Comparison of ENCODE assay signal across 9 mouse cellular contexts in genomic region chr2:153483118-153483983, GRCm38 (mm10). TPM values are rescaled to one million over a fixed set of nuclear protein-coding genes. Genes with fewer than 3 reads are reported as not detected.
A peak's percentile ranks its signal among the peaks of the same experiment; 100 is the strongest.
DNase-seq lines count a peak whose midpoint lies in the region; ATAC-seq and TF ChIP-seq lines count a peak whose summit lies in the region.
"Had no signal": no experiment of that assay in that cellular context is flagged by ENCODE, and none has a peak within 500 bp of the region (broad histone marks: within the 10 kb centered on the region; RNA-seq: fewer than 3 reads in every experiment).

No protein-coding gene starts in this region.

- H3K9me3 ChIP-seq in forebrain, embryonic 13.5 days (replicated peaks) = no peaks in the 10 kb centered on the region
- no peaks in the 10 kb centered on the region for H3K9me3 ChIP-seq in intestine, embryonic 15.5 days
- H3K9me3 ChIP-seq in limb, embryonic 12.5 days = no peaks in the 10 kb centered on the region
- H3K9me3 ChIP-seq in midbrain, embryonic 16.5 days (replicated peaks; ENCODE audit: control insufficient read depth, low read length, poor library complexity, severe bottlenecking) = no peaks in the 10 kb centered on the region
- H3K9me3 ChIP-seq in stomach, postnatal 0 days (ENCODE audit: control insufficient read depth, low read length) = no peaks in the 10 kb centered on the region

- no peaks in the 10 kb centered on the region for H3K36me3 ChIP-seq in forebrain, embryonic 13.5 days (ENCODE audit: poor library complexity, severe bottlenecking)
- H3K36me3 ChIP-seq in intestine, embryonic 15.5 days = no peaks in the 10 kb centered on the region
- H3K36me3 ChIP-seq in limb, embryonic 12.5 days = no peaks in the 10 kb centered on the region
- no peaks in the 10 kb centered on the region for H3K36me3 ChIP-seq in midbrain, embryonic 16.5 days (ENCODE audit: control insufficient read depth, insufficient read depth, low read length)
- H3K36me3 ChIP-seq in stomach, postnatal 0 days (ENCODE audit: control insufficient read depth, insufficient read depth, low read length) = no peaks in the 10 kb centered on the region

- peak overlapping the region; percentile 48 for H3K4me2 ChIP-seq in forebrain, embryonic 13.5 days
- 0 out of 2 replicates have a peak overlapping the region, but pooled peaks have one; percentile 19 for H3K4me2 ChIP-seq in intestine, embryonic 15.5 days (replicated peaks)
- H3K4me2 ChIP-seq in limb, embryonic 12.5 days = peak overlapping the region; percentile 35
- H3K4me2 ChIP-seq in midbrain, embryonic 16.5 days (ENCODE audit: low read length) = peak overlapping the region; percentile 41
- peak overlapping the region; percentile 5; the same call in 1 of the 2 replicates for H3K4me2 ChIP-seq in stomach, postnatal 0 days (replicated peaks; ENCODE audit: low read depth)

- H3K27ac ChIP-seq in forebrain, embryonic 13.5 days = peak overlapping the region; percentile 98
- H3K27ac ChIP-seq in intestine, embryonic 15.5 days = no peak overlapping the region
- H3K27ac ChIP-seq in limb, embryonic 12.5 days = 0 out of 2 replicates have a peak overlapping the region, but pooled peaks have one; percentile 29
- peak overlapping the region; percentile 84 for H3K27ac ChIP-seq in midbrain, embryonic 16.5 days (ENCODE audit: low read length)
- H3K27ac ChIP-seq in stomach, postnatal 0 days (replicated peaks) = no peak overlapping the region
- H3K27ac ChIP-seq: macrophage had no signal

- no peaks in the 10 kb centered on the region for H3K27me3 ChIP-seq in forebrain, embryonic 13.5 days
- no peaks in the 10 kb centered on the region for H3K27me3 ChIP-seq in intestine, embryonic 15.5 days (replicated peaks)
- H3K27me3 ChIP-seq in limb, embryonic 12.5 days = peaks cover 27% of the 10 kb centered on the region
- no peaks in the 10 kb centered on the region for H3K27me3 ChIP-seq in midbrain, embryonic 16.5 days (ENCODE audit: control insufficient read depth, insufficient read depth, low read depth, low read length)
- H3K27me3 ChIP-seq in stomach, postnatal 0 days (ENCODE audit: control insufficient read depth, insufficient read depth, low read length) = no peaks in the 10 kb centered on the region

- peak overlapping the region; percentile 54 for H3K9ac ChIP-seq in forebrain, embryonic 13.5 days
- H3K9ac ChIP-seq in intestine, embryonic 15.5 days = 0 out of 2 replicates have a peak overlapping the region, but pooled peaks have one; percentile 20
- no peak overlapping the region; the same call in 1 of the 2 replicates for H3K9ac ChIP-seq in limb, embryonic 12.5 days (replicated peaks)
- peak overlapping the region; percentile 36 for H3K9ac ChIP-seq in midbrain, embryonic 16.5 days (ENCODE audit: low read depth, low read length)
- no peak overlapping the region; the same call in 1 of the 2 replicates for H3K9ac ChIP-seq in stomach, postnatal 0 days (ENCODE audit: low read length)

- peak; percentile 75 for ATAC-seq in forebrain, embryonic 13.5 days
- peak; percentile 40; the same call in 1 of the 2 replicates for ATAC-seq in intestine, embryonic 15.5 days
- ATAC-seq in limb, embryonic 12.5 days (ENCODE audit: insufficient number of reproducible peaks, insufficient read depth, low FRiP score, low TSS enrichment, low read depth) = no peak; the same call in 1 of the 2 replicates
- peak; percentile 62 for ATAC-seq in midbrain, embryonic 16.5 days
- no peak for ATAC-seq in stomach, postnatal 0 days (ENCODE audit: low FRiP score, low TSS enrichment)

- peaks cover 45% of the 10 kb centered on the region for H3K4me1 ChIP-seq in forebrain, embryonic 13.5 days
- H3K4me1 ChIP-seq in intestine, embryonic 15.5 days (replicated peaks) = peaks cover 10% of the 10 kb centered on the region
- H3K4me1 ChIP-seq in limb, embryonic 12.5 days (replicated peaks) = peaks cover 15% of the 10 kb centered on the region
- H3K4me1 ChIP-seq in midbrain, embryonic 16.5 days (ENCODE audit: control insufficient read depth, insufficient read depth, low read length) = peaks cover 25% of the 10 kb centered on the region
- H3K4me1 ChIP-seq in stomach, postnatal 0 days (replicated peaks; ENCODE audit: control insufficient read depth, insufficient read depth) = no peaks in the 10 kb centered on the region

- DNase-seq in left cerebral cortex, adult 18-20 months (ENCODE audit: low spot score in 2 of 2) = peak; percentile 71
- no peak for DNase-seq in left cerebral cortex, adult 9 months (ENCODE audit: low spot score in 2 of 2)
- peak; percentile 75 for DNase-seq in cerebellum, adult 11-12 months
- DNase-seq in stomach, postnatal 0 days (ENCODE audit: low spot score) = peak; percentile 64

- TF ChIP-seq EP300 in stomach, postnatal 0 days (optimal IDR thresholded peaks at IDR 0.05) = no peak

- H3K4me3 ChIP-seq in forebrain, embryonic 13.5 days = peak overlapping the region; percentile 7; the same call in 1 of the 2 replicates
- H3K4me3 ChIP-seq in intestine, embryonic 15.5 days (replicated peaks) = no peak overlapping the region
- H3K4me3 ChIP-seq in limb, embryonic 12.5 days (replicated peaks) = 0 out of 2 replicates have a peak overlapping the region, but pooled peaks have one; percentile 1
- peak overlapping the region; percentile 13; the same call in 1 of the 2 replicates for H3K4me3 ChIP-seq in midbrain, embryonic 16.5 days (ENCODE audit: low read depth, low read length)
- no peak overlapping the region for H3K4me3 ChIP-seq in stomach, postnatal 0 days (ENCODE audit: low read depth, low read length)

- 6% methylated on average over 20 of the region's 20 CpGs for WGBS in forebrain, embryonic 13.5 days
- WGBS in intestine, embryonic 15.5 days = 25% methylated on average over 20 of the region's 20 CpGs
- 11% methylated on average over 20 of the region's 20 CpGs for WGBS in limb, embryonic 12.5 days
- WGBS in midbrain, embryonic 16.5 days = 8% methylated on average over 18 of the region's 20 CpGs
- 17% methylated on average over 20 of the region's 20 CpGs for WGBS in stomach, postnatal 0 days

- TF ChIP-seq CTCF in stomach, postnatal 0 days (IDR thresholded peaks at IDR 0.05; ENCODE audit: low read depth) = no peak

RNA-seq across cellular contexts. Expression of gene 4930404H24Rik, which starts 9.2 kb away (rescaled TPM):
- 1 to 10 TPM in 1 of 2 experiments, not detected in 1; 1.3 TPM for total RNA-seq in left cerebral cortex, adult 18-20 months (2021)
- polyA plus RNA-seq in forebrain, embryonic 13.5 days (2015; fragmentation: Nextera tagmentation; extraction: Ambion mirVana) = not detected in 2 replicates
- polyA plus RNA-seq in intestine, embryonic 15.5 days (2015; fragmentation: Nextera tagmentation; extraction: Ambion mirVana) = not detected in 2 replicates
- polyA plus RNA-seq in limb, embryonic 12.5 days (2016; fragmentation: Nextera tagmentation; extraction: Ambion mirVana) = not detected in 2 replicates
- not detected in 2 replicates for polyA plus RNA-seq in midbrain, embryonic 16.5 days (2015; fragmentation: Nextera tagmentation; extraction: Ambion mirVana)
- polyA plus RNA-seq in stomach, postnatal 0 days (2015; fragmentation: Nextera tagmentation; extraction: Ambion mirVana) = not detected in 2 replicates
- polyA plus RNA-seq: macrophage had no signal

RNA-seq across cellular contexts. Expression of gene Nol4l, which starts 46.4 kb away (rescaled TPM):
- 10 to 100 TPM; 44.0 to 55.2 TPM for total RNA-seq in left cerebral cortex, adult 18-20 months (2021)
- 32.1 and 36.7 TPM in 2 replicates for polyA plus RNA-seq in forebrain, embryonic 13.5 days (2015; fragmentation: Nextera tagmentation; extraction: Ambion mirVana)
- polyA plus RNA-seq in intestine, embryonic 15.5 days (2015; fragmentation: Nextera tagmentation; extraction: Ambion mirVana) = 25.6 and 27.1 TPM in 2 replicates
- 12.5 and 12.6 TPM in 2 replicates for polyA plus RNA-seq in limb, embryonic 12.5 days (2016; fragmentation: Nextera tagmentation; extraction: Ambion mirVana)
- 39.9 and 47.5 TPM in 2 replicates for polyA plus RNA-seq in midbrain, embryonic 16.5 days (2015; fragmentation: Nextera tagmentation; extraction: Ambion mirVana)
- polyA plus RNA-seq in stomach, postnatal 0 days (2015; fragmentation: Nextera tagmentation; extraction: Ambion mirVana) = 4.4 and 4.8 TPM in 2 replicates

Comparison
In these comparisons a context has a peak if more than half of its experiments do, and no peak if none do; other contexts are left out.
1. DNase-seq: peak in left cerebral cortex, adult 18-20 months (2 of 2), cerebellum, adult 11-12 months (single experiment) and stomach, postnatal 0 days (single experiment); none in left cerebral cortex, adult 9 months (0 of 2).
2. ATAC-seq: peak in forebrain, embryonic 13.5 days (single experiment), intestine, embryonic 15.5 days (single experiment) and midbrain, embryonic 16.5 days (single experiment); none in limb, embryonic 12.5 days (single experiment) and stomach, postnatal 0 days (single experiment).
3. H3K27ac ChIP-seq: peak in forebrain, embryonic 13.5 days (single experiment), limb, embryonic 12.5 days (single experiment) and midbrain, embryonic 16.5 days (single experiment); none in intestine, embryonic 15.5 days (single experiment) and stomach, postnatal 0 days (single experiment).
4. H3K4me3 ChIP-seq: peak in forebrain, embryonic 13.5 days (single experiment), limb, embryonic 12.5 days (single experiment) and midbrain, embryonic 16.5 days (single experiment); none in intestine, embryonic 15.5 days (single experiment) and stomach, postnatal 0 days (single experiment).
5. H3K9ac ChIP-seq: peak in forebrain, embryonic 13.5 days (single experiment), intestine, embryonic 15.5 days (single experiment) and midbrain, embryonic 16.5 days (single experiment); none in limb, embryonic 12.5 days (single experiment) and stomach, postnatal 0 days (single experiment).
6. Peak in every context shown above with its lines, with median percentiles within 50 percentile points of each other: H3K4me2 ChIP-seq.